ENCODE assay signal across 15 mouse cellular contexts in the genomic region with DNA sequence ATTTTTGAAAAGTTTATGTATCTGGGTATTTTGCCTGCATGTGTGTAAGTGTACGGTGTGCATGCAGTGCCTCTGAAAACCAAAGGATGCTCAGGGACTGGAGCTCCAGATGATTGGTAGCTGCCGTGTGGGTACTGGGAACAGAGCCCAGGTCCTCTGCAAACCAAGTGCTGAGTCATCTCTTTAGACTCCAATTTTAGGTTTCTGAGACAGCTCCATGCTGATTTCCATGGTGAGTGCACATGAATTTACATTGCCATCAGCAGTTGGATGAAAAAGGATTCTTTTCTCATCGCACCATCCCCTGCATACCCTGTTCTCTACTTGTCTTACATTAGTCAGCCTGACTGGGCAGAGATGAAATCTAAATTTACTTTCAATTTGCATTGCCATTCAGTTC.
DNase-seq lines count a peak whose midpoint lies in the region; ATAC-seq and TF ChIP-seq lines count a peak whose summit lies in the region.
"Had no signal": no experiment of that assay in that cellular context is flagged by ENCODE, and none has a peak within 500 bp of the region (broad histone marks: within the 10 kb centered on the region; RNA-seq: fewer than 3 reads in every experiment).

No protein-coding gene starts in this region.

- no peak for TF ChIP-seq POLR2A in CH12.LX (IDR thresholded peaks at IDR 0.05; ENCODE audit: low read depth, low read length)

- no peak for TF ChIP-seq RAD21 in CH12.LX (IDR thresholded peaks at IDR 0.05; ENCODE audit: low read depth, low read length)

- in situ Hi-C loops in CH12.LX (cut with MboI; ENCODE audit: low pct_ligation_motif_present, low pct_unique_long_range_greater_than_20kb, low sequenced_read_pairs): no loop called here

- no peaks in the 10 kb centered on the region for H3K36me3 ChIP-seq in CH12.LX (replicated peaks in 1 of 2; ENCODE audit: control insufficient read depth in 1 of 2, insufficient read depth in 1 of 2, low read length in 1 of 2)
- H3K36me3 ChIP-seq in forebrain, embryonic 13.5 days (ENCODE audit: poor library complexity, severe bottlenecking): no peaks in the 10 kb centered on the region
- H3K36me3 ChIP-seq: embryonic facial prominence, embryonic 10.5 days; heart, embryonic 15.5 days; limb, embryonic 13.5 days had no signal

- ATAC-seq in erythroid progenitor cell, adult 5-6 weeks (replicated peaks; ENCODE audit: low FRiP score, poor library complexity, severe bottlenecking): 0 out of 2 replicates have a peak, but pooled peaks have one; percentile 37
- 0 out of 2 replicates have a peak, but pooled peaks have one; percentile 5 for ATAC-seq in megakaryocyte-erythroid progenitor cell, adult 5-6 weeks (replicated peaks; ENCODE audit: low FRiP score, low TSS enrichment, poor library complexity, severe bottlenecking)
- no peak for ATAC-seq in granulocyte monocyte progenitor cell, adult 5-6 weeks (replicated peaks; ENCODE audit: poor library complexity, severe bottlenecking)
- ATAC-seq in forebrain, embryonic 13.5 days: no peak

- H3K27me3 ChIP-seq in CH12.LX (replicated peaks): no peaks in the 10 kb centered on the region
- H3K27me3 ChIP-seq in forebrain, embryonic 13.5 days: no peaks in the 10 kb centered on the region
- H3K27me3 ChIP-seq: heart, embryonic 15.5 days; limb, embryonic 13.5 days had no signal

- H3K4me3 ChIP-seq in CH12.LX (replicated peaks in 1 of 3; ENCODE audit: low read depth in 2 of 3, low read length in 2 of 3, poor library complexity in 1 of 3): no peak overlapping the region
- H3K4me3 ChIP-seq in forebrain, embryonic 13.5 days: no peak overlapping the region
- H3K4me3 ChIP-seq: embryonic facial prominence, embryonic 10.5 days; heart, embryonic 15.5 days; limb, embryonic 13.5 days had no signal

- no peaks in the 10 kb centered on the region for H3K79me2 ChIP-seq in CH12.LX (replicated peaks; ENCODE audit: control insufficient read depth, extremely low read depth, insufficient read depth, poor library complexity, severe bottlenecking)

- TF ChIP-seq EP300 in CH12.LX (IDR thresholded peaks at IDR 0.05; ENCODE audit: low read length): no peak

- peaks cover 0 to 26% of the 10 kb centered on the region in 2 experiments; a peak in 2 of 4 replicates for H3K4me1 ChIP-seq in CH12.LX (ENCODE audit: control insufficient read depth in 1 of 2, insufficient read depth in 2 of 2)
- H3K4me1 ChIP-seq in forebrain, embryonic 13.5 days: peaks cover 5% of the 10 kb centered on the region
- H3K4me1 ChIP-seq: embryonic facial prominence, embryonic 10.5 days; limb, embryonic 13.5 days had no signal

- no peak for TF ChIP-seq CTCF in CH12.LX (conservative IDR thresholded peaks at IDR 0.05 in 1 of 2, IDR thresholded peaks at IDR 0.05 in 1 of 2; ENCODE audit: low read depth in 2 of 2, low read length in 2 of 2)

- DNase-seq in CH12.LX (ENCODE audit: extremely low read depth): no peak
- DNase-seq in layer of hippocampus, adult 9-11 months: peak; percentile 71
- no peak for DNase-seq in embryo, embryonic 10.5 days (ENCODE audit: low spot score)
- DNase-seq in cerebellum, adult 18-20 months: no peak
- DNase-seq: kidney, postnatal 14 days; liver, postnatal 0 days; lung, postnatal 4 days; midbrain, embryonic 14.5 days had no signal

- H3K4me2 ChIP-seq in CH12.LX (ENCODE audit: insufficient read depth, low read depth, poor library complexity, severe bottlenecking): no peak overlapping the region
- H3K4me2 ChIP-seq in forebrain, embryonic 13.5 days: no peak overlapping the region
- H3K4me2 ChIP-seq: heart, embryonic 15.5 days; limb, embryonic 13.5 days had no signal

- H3K9ac ChIP-seq in CH12.LX (ENCODE audit: insufficient read depth, low read depth): no peak overlapping the region
- H3K9ac ChIP-seq in forebrain, embryonic 13.5 days: no peak overlapping the region
- H3K9ac ChIP-seq: heart, embryonic 15.5 days; limb, embryonic 13.5 days; liver, postnatal 0 days had no signal

- H3K27ac ChIP-seq in CH12.LX (ENCODE audit: insufficient read depth, low read depth): no peak overlapping the region
- H3K27ac ChIP-seq in forebrain, embryonic 13.5 days: no peak overlapping the region
- H3K27ac ChIP-seq: embryonic facial prominence, embryonic 10.5 days; heart, embryonic 15.5 days; limb, embryonic 13.5 days had no signal

- no peaks in the 10 kb centered on the region for H3K9me3 ChIP-seq in CH12.LX (replicated peaks; ENCODE audit: low read length)
- H3K9me3 ChIP-seq in forebrain, embryonic 13.5 days (replicated peaks): no peaks in the 10 kb centered on the region
- H3K9me3 ChIP-seq: embryonic facial prominence, embryonic 10.5 days; heart, embryonic 15.5 days; limb, embryonic 13.5 days had no signal

- dilution Hi-C loops in CH12.LX (cut with MboI; ENCODE audit: extremely low pct_ligation_motif_present, extremely low pct_unique_long_range_greater_than_20kb, low sequenced_read_pairs): no loop called here

- WGBS in forebrain, embryonic 13.5 days: 89% methylated on average over 3 of the region's 3 CpGs

TF ChIP-seq in CH12.LX, 34 proteins besides CTCF, POLR2A, EP300 and RAD21:
- peak; percentile 12; the same call in 1 of the 2 replicates for TF ChIP-seq MAFK (IDR thresholded peaks at IDR 0.05; ENCODE audit: insufficient replicate concordance, low read length)
- no peak for TF ChIP-seq NELFE (IDR thresholded peaks at IDR 0.05; ENCODE audit: low read depth, low read length)

Comparison
In these comparisons a context has a peak if more than half of its experiments do, and no peak if none do; other contexts are left out.
1. ATAC-seq: peak in erythroid progenitor cell, adult 5-6 weeks (single experiment) and megakaryocyte-erythroid progenitor cell, adult 5-6 weeks (single experiment); none in granulocyte monocyte progenitor cell, adult 5-6 weeks (single experiment) and forebrain, embryonic 13.5 days (single experiment).